Mouse (Mus musculus) layer of hippocampus, adult 2 months (tissue): ENCODE data around the gene Hspg2. TPM values are rescaled to one million over a fixed set of nuclear protein-coding genes. Genes with fewer than 3 reads are reported as not detected.

Experiments used
- DNase-seq, 2 experiments: peaks; one replicate each; pipeline ENCODE4 v3.0.0; 2022; ENCODE audit warnings: low spot score in 2 of 2
- H3K27ac ChIP-seq: fragments of 200-600 bp; 2 replicates; pipeline ENCODE4 v1.8.1; 2022
- H3K4me3 ChIP-seq: fragments of 200-600 bp; 2 replicates; pipeline ENCODE4 v1.8.1; 2022; ENCODE audit warnings: mild to moderate bottlenecking
- CTCF ChIP-seq: fragments of 200-600 bp; conservative IDR thresholded peaks from 2 replicates; pipeline ENCODE4 v1.8.1; 2022; ENCODE audit warnings: antibody characterized with exemption, mild to moderate bottlenecking, moderate library complexity
- total RNA-seq, 2 experiments: library from RNA; stranded (reverse); gene quantifications; 2 replicates each; pipeline ENCODE4 v1.2.3; 2021

Gene Hspg2
- total RNA-seq, 2 experiments from 2014 or later = 4.0 to 5.2 TPM

GRCm38 (mm10) chr4:137478306-137478705, 9.7 kb downstream of the Hspg2 start:
- TF ChIP-seq CTCF = no peak

GRCm38 (mm10) chr4:137479757-137480156, 11.2 kb downstream of the Hspg2 start:
- no peak for DNase-seq
- TF ChIP-seq CTCF = no peak
- Histone ChIP-seq H3K27ac (no peak overlapping the region), H3K4me3 (no peak overlapping the region)

More at GRCm38 (mm10) chr4:137478306-137478705, 9.7 kb downstream of the Hspg2 start:
- Histone ChIP-seq H3K27ac (no peak overlapping the region), H3K4me3 (no peak overlapping the region)
- DNase-seq = no peak

GRCm38 (mm10) chr4:137480191-137480992, 11.8 kb downstream of the Hspg2 start:
- no peak for DNase-seq
- TF ChIP-seq CTCF = no peak
- Histone ChIP-seq H3K4me3 (no peak overlapping the region), H3K27ac (no peak overlapping the region)

- no peak for DNase-seq
- no peak overlapping the region for H3K4me3 ChIP-seq
- TF ChIP-seq CTCF = no peak
- H3K27ac ChIP-seq = no peak overlapping the region
Observed at GRCm38 (mm10) chr4:137480993-137481340, 12.4 kb downstream of the Hspg2 start.

- Histone ChIP-seq H3K27ac (no peak overlapping the region), H3K4me3 (no peak overlapping the region)
- no peak for TF ChIP-seq CTCF
- DNase-seq = no peak
Observed at GRCm38 (mm10) chr4:137481381-137482030, 12.9 kb downstream of the Hspg2 start.

GRCm38 (mm10) chr4:137483871-137484270, 15.3 kb downstream of the Hspg2 start:
- DNase-seq = no peak
- H3K4me3 ChIP-seq = no peak overlapping the region
- TF ChIP-seq CTCF = no peak
- H3K27ac ChIP-seq = no peak overlapping the region

- no peak for TF ChIP-seq CTCF
- H3K27ac ChIP-seq = no peak overlapping the region
- no peak overlapping the region for H3K4me3 ChIP-seq
- no peak for DNase-seq
Observed at GRCm38 (mm10) chr4:137484586-137484985, 16.0 kb downstream of the Hspg2 start.

- no peak overlapping the region for H3K27ac ChIP-seq
- DNase-seq = no peak
- no peak for TF ChIP-seq CTCF
- H3K4me3 ChIP-seq = no peak overlapping the region
Observed at GRCm38 (mm10) chr4:137485258-137485960, 16.8 kb downstream of the Hspg2 start.

GRCm38 (mm10) chr4:137486081-137487014, 17.8 kb downstream of the Hspg2 start:
- Histone ChIP-seq H3K4me3 (no peak overlapping the region), H3K27ac (no peak overlapping the region)
- DNase-seq = no peak
- TF ChIP-seq CTCF = no peak

GRCm38 (mm10) chr4:137487286-137488000, 18.9 kb downstream of the Hspg2 start:
- no peak for TF ChIP-seq CTCF
- Histone ChIP-seq H3K4me3 (no peak overlapping the region), H3K27ac (peak overlapping the region; percentile 3; the same call in 1 of the 2 replicates)
- no peak for DNase-seq

- H3K4me3 ChIP-seq = no peak overlapping the region
- DNase-seq = no peak
- peak overlapping the region; percentile 57 for H3K27ac ChIP-seq
- TF ChIP-seq CTCF = no peak
Observed at GRCm38 (mm10) chr4:137488038-137488437, 19.5 kb downstream of the Hspg2 start.

- DNase-seq = no peak
- Histone ChIP-seq H3K27ac (peak overlapping the region; percentile 57), H3K4me3 (no peak overlapping the region)
- peak; percentile 65 for TF ChIP-seq CTCF
Observed at GRCm38 (mm10) chr4:137488571-137489303, 20.2 kb downstream of the Hspg2 start.
